12 mouse cellular contexts compared by ENCODE assay signal in genomic region chr1:93513221-93513620, GRCm38 (mm10). TPM values are rescaled to one million over a fixed set of nuclear protein-coding genes. Genes with fewer than 3 reads are reported as not detected.
DNase-seq lines count a peak whose midpoint lies in the region; ATAC-seq and TF ChIP-seq lines count a peak whose summit lies in the region.
"Had no signal": no experiment of that assay in that cellular context is flagged by ENCODE, and none has a peak within 500 bp of the region (broad histone marks: within the 10 kb centered on the region; RNA-seq: fewer than 3 reads in every experiment).

No protein-coding gene starts in this region.

- no peak for TF ChIP-seq CTCF in hindbrain, postnatal 0 days (IDR thresholded peaks at IDR 0.05; ENCODE audit: low read depth)

- no peak overlapping the region for H3K27ac ChIP-seq in heart, embryonic 13.5 days (replicated peaks)
- no peak overlapping the region for H3K27ac ChIP-seq in heart, embryonic 11.5 days (ENCODE audit: low read depth, low read length)
- no peak overlapping the region for H3K27ac ChIP-seq in midbrain, embryonic 13.5 days
- H3K27ac ChIP-seq in midbrain, embryonic 16.5 days (ENCODE audit: low read length), result no peak overlapping the region
- H3K27ac ChIP-seq in hindbrain, postnatal 0 days, result no peak overlapping the region
- H3K27ac ChIP-seq in neural tube, embryonic 15.5 days (replicated peaks), result no peak overlapping the region
- H3K27ac ChIP-seq: liver, embryonic 13.5 days had no signal

- no peak overlapping the region for H3K9ac ChIP-seq in heart, embryonic 13.5 days
- no peak overlapping the region for H3K9ac ChIP-seq in heart, embryonic 11.5 days (ENCODE audit: low read depth, low read length)
- no peak overlapping the region for H3K9ac ChIP-seq in midbrain, embryonic 13.5 days (replicated peaks)
- no peak overlapping the region for H3K9ac ChIP-seq in midbrain, embryonic 16.5 days (ENCODE audit: low read depth, low read length)
- no peak overlapping the region for H3K9ac ChIP-seq in hindbrain, postnatal 0 days (replicated peaks; ENCODE audit: low read length)
- H3K9ac ChIP-seq in neural tube, embryonic 15.5 days (replicated peaks), result 0 out of 2 replicates have a peak overlapping the region, but pooled peaks have one; percentile 68

- WGBS in heart, embryonic 13.5 days, result 71% methylated on average over 14 of the region's 14 CpGs
- WGBS in heart, embryonic 11.5 days (ENCODE audit: insufficient replicate concordance), result 73% methylated on average over 14 of the region's 14 CpGs
- WGBS in midbrain, embryonic 13.5 days, result 78% methylated on average over 14 of the region's 14 CpGs
- WGBS in midbrain, embryonic 16.5 days, result 75% methylated on average over 14 of the region's 14 CpGs
- WGBS in hindbrain, postnatal 0 days, result 76% methylated on average over 14 of the region's 14 CpGs
- WGBS in neural tube, embryonic 15.5 days, result 82% methylated on average over 14 of the region's 14 CpGs

- peaks cover 29% of the 10 kb centered on the region for H3K4me1 ChIP-seq in heart, embryonic 13.5 days
- H3K4me1 ChIP-seq in heart, embryonic 11.5 days (ENCODE audit: control insufficient read depth, insufficient read depth, low read length), result peaks cover 7% of the 10 kb centered on the region; the same call in 1 of the 2 replicates
- peaks cover 18% of the 10 kb centered on the region for H3K4me1 ChIP-seq in midbrain, embryonic 13.5 days (replicated peaks)
- H3K4me1 ChIP-seq in midbrain, embryonic 16.5 days (ENCODE audit: control insufficient read depth, insufficient read depth, low read length), result peaks cover 13% of the 10 kb centered on the region
- H3K4me1 ChIP-seq in hindbrain, postnatal 0 days (ENCODE audit: insufficient read depth, low read length), result no peaks in the 10 kb centered on the region
- H3K4me1 ChIP-seq in neural tube, embryonic 15.5 days, result peaks cover 28% of the 10 kb centered on the region

- no peaks in the 10 kb centered on the region for H3K27me3 ChIP-seq in heart, embryonic 13.5 days (replicated peaks)
- no peaks in the 10 kb centered on the region for H3K27me3 ChIP-seq in heart, embryonic 11.5 days (ENCODE audit: control insufficient read depth, insufficient read depth, low read length)
- no peaks in the 10 kb centered on the region for H3K27me3 ChIP-seq in midbrain, embryonic 13.5 days
- no peaks in the 10 kb centered on the region for H3K27me3 ChIP-seq in midbrain, embryonic 16.5 days (ENCODE audit: control insufficient read depth, insufficient read depth, low read depth, low read length)
- H3K27me3 ChIP-seq in hindbrain, postnatal 0 days (ENCODE audit: insufficient read depth, low read length), result no peaks in the 10 kb centered on the region
- no peaks in the 10 kb centered on the region for H3K27me3 ChIP-seq in neural tube, embryonic 15.5 days (replicated peaks)

- H3K4me2 ChIP-seq in heart, embryonic 13.5 days, result peak overlapping the region; percentile 94
- H3K4me2 ChIP-seq in heart, embryonic 11.5 days, result no peak overlapping the region
- H3K4me2 ChIP-seq in midbrain, embryonic 13.5 days (replicated peaks), result peak overlapping the region; percentile 89; the same call in 1 of the 2 replicates
- H3K4me2 ChIP-seq in midbrain, embryonic 16.5 days (ENCODE audit: low read length), result no peak overlapping the region
- H3K4me2 ChIP-seq in hindbrain, postnatal 0 days (ENCODE audit: low read depth, low read length), result peak overlapping the region; percentile 84; the same call in 1 of the 2 replicates
- peak overlapping the region; percentile 84 for H3K4me2 ChIP-seq in neural tube, embryonic 15.5 days

- peaks cover 21% of the 10 kb centered on the region for H3K36me3 ChIP-seq in heart, embryonic 13.5 days
- no peaks in the 10 kb centered on the region for H3K36me3 ChIP-seq in heart, embryonic 11.5 days (ENCODE audit: control insufficient read depth, insufficient read depth, low read length)
- H3K36me3 ChIP-seq in midbrain, embryonic 13.5 days, result peaks cover 10% of the 10 kb centered on the region; the same call in 1 of the 2 replicates
- H3K36me3 ChIP-seq in midbrain, embryonic 16.5 days (ENCODE audit: control insufficient read depth, insufficient read depth, low read length), result 0 out of 2 replicates have a peak, but pooled peaks cover 2% of the 10 kb centered on the region
- H3K36me3 ChIP-seq in hindbrain, postnatal 0 days (ENCODE audit: insufficient read depth, low read length), result no peaks in the 10 kb centered on the region
- H3K36me3 ChIP-seq in neural tube, embryonic 15.5 days, result peaks cover 6% of the 10 kb centered on the region

- no peak for DNase-seq in hindbrain, postnatal 0 days (ENCODE audit: low spot score)
- no peak for DNase-seq in gastrocnemius, postnatal 10 days
- DNase-seq: heart, adult 2 months; liver, embryonic 13.5 days; right cerebral cortex, postnatal 14 days; thymus, postnatal 25 days had no signal

- no peak for ATAC-seq in heart, embryonic 13.5 days (ENCODE audit: extremely low read depth, insufficient number of reproducible peaks, low FRiP score, low TSS enrichment)
- ATAC-seq in heart, embryonic 11.5 days (replicated peaks; ENCODE audit: insufficient number of reproducible peaks, low FRiP score, low TSS enrichment), result no peak
- no peak for ATAC-seq in midbrain, embryonic 13.5 days
- ATAC-seq in midbrain, embryonic 16.5 days, result no peak
- ATAC-seq in hindbrain, postnatal 0 days, result no peak
- ATAC-seq in neural tube, embryonic 15.5 days (ENCODE audit: low FRiP score), result no peak

- 0 out of 2 replicates have a peak overlapping the region, but pooled peaks have one; percentile 85 for H3K4me3 ChIP-seq in heart, embryonic 13.5 days
- no peak overlapping the region for H3K4me3 ChIP-seq in heart, embryonic 11.5 days (ENCODE audit: low read depth, low read length)
- no peak overlapping the region for H3K4me3 ChIP-seq in midbrain, embryonic 13.5 days (replicated peaks)
- no peak overlapping the region for H3K4me3 ChIP-seq in midbrain, embryonic 16.5 days (ENCODE audit: low read depth, low read length)
- no peak overlapping the region for H3K4me3 ChIP-seq in hindbrain, postnatal 0 days (ENCODE audit: low read length)
- H3K4me3 ChIP-seq in neural tube, embryonic 15.5 days (replicated peaks), result no peak overlapping the region

- H3K9me3 ChIP-seq in heart, embryonic 13.5 days, result no peaks in the 10 kb centered on the region
- H3K9me3 ChIP-seq in heart, embryonic 11.5 days (replicated peaks; ENCODE audit: control insufficient read depth, low read length), result no peaks in the 10 kb centered on the region
- H3K9me3 ChIP-seq in midbrain, embryonic 13.5 days, result no peaks in the 10 kb centered on the region
- H3K9me3 ChIP-seq in midbrain, embryonic 16.5 days (replicated peaks; ENCODE audit: control insufficient read depth, low read length, poor library complexity, severe bottlenecking), result no peaks in the 10 kb centered on the region
- H3K9me3 ChIP-seq in hindbrain, postnatal 0 days (ENCODE audit: low read length), result no peaks in the 10 kb centered on the region
- H3K9me3 ChIP-seq in neural tube, embryonic 15.5 days (replicated peaks), result no peaks in the 10 kb centered on the region
- H3K9me3 ChIP-seq: liver, embryonic 13.5 days had no signal

RNA-seq across cellular contexts. Expression of gene Farp2, which starts 1.3 kb away (rescaled TPM):
- polyA plus RNA-seq in heart, embryonic 13.5 days (2015; fragmentation: Nextera tagmentation; extraction: Ambion mirVana), result 3.3 and 3.7 TPM in 2 replicates
- polyA plus RNA-seq in heart, embryonic 11.5 days (2014; fragmentation: Nextera tagmentation; extraction: Ambion mirVana), result 3.7 and 4.8 TPM in 2 replicates
- 3.6 and 4.6 TPM in 2 replicates for polyA plus RNA-seq in midbrain, embryonic 13.5 days (2015; fragmentation: Nextera tagmentation; extraction: Ambion mirVana)
- polyA plus RNA-seq in midbrain, embryonic 16.5 days (2015; fragmentation: Nextera tagmentation; extraction: Ambion mirVana), result 3.8 and 4.4 TPM in 2 replicates
- total RNA-seq in hindbrain, postnatal 0 days (2014; rRNA removed), result 5.5 and 8.8 TPM in 2 replicates
- polyA plus RNA-seq in hindbrain, postnatal 0 days (2015; fragmentation: Nextera tagmentation; extraction: Ambion mirVana), result 2.7 and 2.9 TPM in 2 replicates
- 4.9 and 5.3 TPM in 2 replicates for polyA plus RNA-seq in neural tube, embryonic 15.5 days (2015; fragmentation: Nextera tagmentation; extraction: Ambion mirVana)
- 10 to 100 TPM; 14.9 to 18.4 TPM for total RNA-seq in gastrocnemius, postnatal 10 days (2021)
- polyA plus RNA-seq: erythroblast, embryonic 14.5 days had no signal

RNA-seq across cellular contexts. Expression of gene Hdlbp, which starts 34.6 kb away (rescaled TPM):
- polyA plus RNA-seq in heart, embryonic 13.5 days (2015; fragmentation: Nextera tagmentation; extraction: Ambion mirVana), result 143 and 152 TPM in 2 replicates
- 137 and 144 TPM in 2 replicates for polyA plus RNA-seq in heart, embryonic 11.5 days (2014; fragmentation: Nextera tagmentation; extraction: Ambion mirVana)
- polyA plus RNA-seq in midbrain, embryonic 13.5 days (2015; fragmentation: Nextera tagmentation; extraction: Ambion mirVana), result 74.3 and 91.0 TPM in 2 replicates
- 53.5 and 66.7 TPM in 2 replicates for polyA plus RNA-seq in midbrain, embryonic 16.5 days (2015; fragmentation: Nextera tagmentation; extraction: Ambion mirVana)
- total RNA-seq in hindbrain, postnatal 0 days (2014; rRNA removed), result 66.0 and 114 TPM in 2 replicates
- polyA plus RNA-seq in hindbrain, postnatal 0 days (2015; fragmentation: Nextera tagmentation; extraction: Ambion mirVana), result 96.5 and 99.5 TPM in 2 replicates
- 70.8 and 85.2 TPM in 2 replicates for polyA plus RNA-seq in neural tube, embryonic 15.5 days (2015; fragmentation: Nextera tagmentation; extraction: Ambion mirVana)
- total RNA-seq in gastrocnemius, postnatal 10 days (2021), result 100 to 1,000 TPM; 229 to 252 TPM

Comparison
In these comparisons a context has a peak if more than half of its experiments do, and no peak if none do; other contexts are left out.
1. H3K4me2 ChIP-seq: peak in heart, embryonic 13.5 days (single experiment), midbrain, embryonic 13.5 days (single experiment), hindbrain, postnatal 0 days (single experiment) and neural tube, embryonic 15.5 days (single experiment); none in heart, embryonic 11.5 days (single experiment) and midbrain, embryonic 16.5 days (single experiment).